Mouse (Mus musculus) splenic B cell, adult 2 months (primary cell): ENCODE results near the gene Ccnd2.

Source experiments
- DNase-seq: peaks from one replicate; pipeline ENCODE4 v3.0.0-alpha.2; 2011; ENCODE audit warnings: low read depth, low spot score
- H3K27me3 ChIP-seq: 2 replicates; pipeline ENCODE4 v1.6.1; 2012; ENCODE audit warnings: mild to moderate bottlenecking, low read length, moderate library complexity, mixed read lengths; ENCODE audit not compliant: control insufficient read depth, poor library complexity, insufficient read depth, severe bottlenecking
- H3K36me3 ChIP-seq: 2 replicates; pipeline ENCODE4 v1.6.1; 2012; ENCODE audit warnings: mild to moderate bottlenecking, low read length, moderate library complexity, mixed read lengths; ENCODE audit not compliant: control insufficient read depth, poor library complexity, insufficient read depth, severe bottlenecking

Gene Ccnd2

GRCm38 (mm10) chr6:127142154-127143123, 9.6 kb downstream of the Ccnd2 start:
- H3K27me3 ChIP-seq: no peaks in the 10 kb centered on the region

GRCm38 (mm10) chr6:127138962-127139361, 13.0 kb downstream of the Ccnd2 start:
- Histone ChIP-seq H3K36me3 (peaks cover 4% of the 10 kb centered on the region), H3K27me3 (no peaks in the 10 kb centered on the region)
- no peak for DNase-seq

More at GRCm38 (mm10) chr6:127142154-127143123, 9.6 kb downstream of the Ccnd2 start:
- DNase-seq: peak; percentile 82
- H3K36me3 ChIP-seq: peaks cover 3% of the 10 kb centered on the region

- peaks cover 4% of the 10 kb centered on the region for H3K36me3 ChIP-seq
- no peak for DNase-seq
Measured at GRCm38 (mm10) chr6:127133433-127134245, 18.4 kb downstream of the Ccnd2 start.

GRCm38 (mm10) chr6:127132719-127133118, 19.3 kb downstream of the Ccnd2 start:
- no peak for DNase-seq
- no peaks in the 10 kb centered on the region for H3K27me3 ChIP-seq
- H3K36me3 ChIP-seq: peaks cover 4% of the 10 kb centered on the region

More at GRCm38 (mm10) chr6:127133433-127134245, 18.4 kb downstream of the Ccnd2 start:
- H3K27me3 ChIP-seq: no peaks in the 10 kb centered on the region

GRCm38 (mm10) chr6:127131946-127132345, 20.0 kb downstream of the Ccnd2 start:
- no peak for DNase-seq
- H3K27me3 ChIP-seq: no peaks in the 10 kb centered on the region
- no peaks in the 10 kb centered on the region; the same call in 1 of the 2 replicates for H3K36me3 ChIP-seq

GRCm38 (mm10) chr6:127130377-127130776, 21.6 kb downstream of the Ccnd2 start:
- Histone ChIP-seq H3K36me3 (no peaks in the 10 kb centered on the region; the same call in 1 of the 2 replicates), H3K27me3 (no peaks in the 10 kb centered on the region)
- DNase-seq: no peak

GRCm38 (mm10) chr6:127129659-127130058, 22.3 kb downstream of the Ccnd2 start:
- no peaks in the 10 kb centered on the region for H3K27me3 ChIP-seq
- no peak for DNase-seq
- H3K36me3 ChIP-seq: no peaks in the 10 kb centered on the region; the same call in 1 of the 2 replicates

- H3K36me3 ChIP-seq: no peaks in the 10 kb centered on the region
- no peak for DNase-seq
- H3K27me3 ChIP-seq: no peaks in the 10 kb centered on the region
Measured at GRCm38 (mm10) chr6:127123506-127123905, 28.5 kb downstream of the Ccnd2 start.

- H3K36me3 ChIP-seq: no peaks in the 10 kb centered on the region
- DNase-seq: no peak
- no peaks in the 10 kb centered on the region for H3K27me3 ChIP-seq
Measured at GRCm38 (mm10) chr6:127122996-127123395, 29.0 kb downstream of the Ccnd2 start.

GRCm38 (mm10) chr6:127122221-127122806, 29.7 kb downstream of the Ccnd2 start:
- no peaks in the 10 kb centered on the region for H3K36me3 ChIP-seq
- no peak for DNase-seq
- H3K27me3 ChIP-seq: no peaks in the 10 kb centered on the region

- DNase-seq: no peak
- no peaks in the 10 kb centered on the region for H3K27me3 ChIP-seq
- no peaks in the 10 kb centered on the region for H3K36me3 ChIP-seq
Measured at GRCm38 (mm10) chr6:127114753-127115456, 37.1 kb downstream of the Ccnd2 start.

GRCm38 (mm10) chr6:127109402-127109930, 42.5 kb downstream of the Ccnd2 start, which contains the start of gene Tigar:
Gene Tigar, minus strand, starts transcription at chr6:127109557.
- peak; percentile 96 for DNase-seq
- no peaks in the 10 kb centered on the region for H3K27me3 ChIP-seq
- H3K36me3 ChIP-seq: no peaks in the 10 kb centered on the region; the same call in 1 of the 2 replicates

- Histone ChIP-seq H3K27me3 (no peaks in the 10 kb centered on the region), H3K36me3 (no peaks in the 10 kb centered on the region; the same call in 1 of the 2 replicates)
- peak; percentile 4 for DNase-seq
Measured at GRCm38 (mm10) chr6:127108368-127109060, 43.5 kb downstream of the Ccnd2 start.
